Mouse (Mus musculus) lung, embryonic 14.5 days (tissue): Measurements from ENCODE around the gene Idh3a. TPM values are rescaled to one million over a fixed set of nuclear protein-coding genes. Genes with fewer than 3 reads are reported as not detected.
A peak's percentile ranks its signal among the peaks of the same experiment; 100 is the strongest.

Experiments used
- ATAC-seq: fragments of 200-750 bp; cut with Nextera tagmentation; 2 replicates; pipeline ENCODE4 v1.8.0; 2017; ENCODE audit warnings: mild to moderate bottlenecking, moderate TSS enrichment, moderate library complexity; ENCODE audit not compliant: insufficient read depth
- DNase-seq: peaks from one replicate; pipeline ENCODE4 v3.0.0-alpha.2; 2015
- H3K27ac ChIP-seq: fragments of 300-500 bp; sonication (generic); 2 replicates; pipeline ENCODE4 v1.5.1; 2014; ENCODE audit warnings: low read depth, mild to moderate bottlenecking, moderate library complexity
- H3K27me3 ChIP-seq: fragments of 300-500 bp; sonication (generic); 2 replicates; pipeline ENCODE4 v1.6.1; 2014; ENCODE audit warnings: low read length, control low read depth; ENCODE audit not compliant: insufficient read depth
- H3K36me3 ChIP-seq: fragments of 300-500 bp; sonication (generic); 2 replicates; pipeline ENCODE4 v1.6.1; 2014; ENCODE audit warnings: control low read depth; ENCODE audit not compliant: insufficient read depth
- H3K4me1 ChIP-seq: fragments of 300-500 bp; sonication (generic); 2 replicates; pipeline ENCODE4 v1.6.1; 2014; ENCODE audit warnings: antibody characterized with exemption, control low read depth; ENCODE audit not compliant: insufficient read depth
- H3K4me2 ChIP-seq: fragments of 300-500 bp; sonication (generic); 2 replicates; pipeline ENCODE4 v1.6.1; 2014; ENCODE audit warnings: mild to moderate bottlenecking
- H3K4me3 ChIP-seq: fragments of 300-500 bp; sonication (generic); 2 replicates; pipeline ENCODE4 v1.5.1; 2014; ENCODE audit warnings: low read depth, low read length
- H3K9ac ChIP-seq: fragments of 300-500 bp; sonication (generic); 2 replicates; pipeline ENCODE4 v1.6.1; 2014
- H3K9me3 ChIP-seq: fragments of 300-500 bp; sonication (generic); 2 replicates; pipeline ENCODE4 v1.6.1; 2016; ENCODE audit warnings: low read depth, low read length, control low read depth
- CTCF ChIP-seq: IDR thresholded peaks from 2 replicates; pipeline ENCODE4 v1.5.1; 2016; ENCODE audit warnings: antibody characterized with exemption, low read depth
- WGBS: fragments of 180-500 bp; shearing (Covaris S2); extraction: QIAGEN DNeasy Blood & Tissue Kit; methylation state at CpG from one replicate; pipeline ENCODE4 v1.1.7; 2014; 5-methylcytosine and 5-hydroxymethylcytosine counted together
- polyA plus RNA-seq: library from polyadenylated mRNA; unstranded; fragments of >200 nt; fragmentation: Nextera tagmentation; extraction: Ambion mirVana; gene quantifications from 2 replicates; pipeline ENCODE4 v1.2.1, GENCODE M21; 2014

The Idh3a gene
- polyA plus RNA-seq, 1 experiment from 2014 or later, result 106 TPM

DNA sequence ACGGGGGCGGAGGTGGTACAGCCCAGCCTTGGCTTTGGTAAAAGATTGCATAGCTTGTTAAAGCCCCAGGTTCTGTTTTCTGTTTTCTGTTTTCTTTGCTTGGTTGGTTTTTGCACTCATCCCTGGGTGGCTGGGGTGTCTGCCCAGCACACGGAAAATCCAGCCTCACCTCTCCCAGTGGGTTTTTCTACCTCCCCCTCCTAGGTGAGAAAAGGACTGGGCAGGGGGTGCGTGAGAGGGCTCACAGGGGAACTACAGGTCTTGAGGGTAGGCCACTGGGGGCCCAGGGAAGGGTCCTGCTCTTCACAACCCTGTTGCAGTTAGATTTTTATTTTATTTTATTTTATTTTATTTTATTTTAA, 41.2 kb upstream of the Idh3a start:
- no peak for ATAC-seq
- WGBS, result 87% methylated on average over 4 of the region's 4 CpGs
- no peak overlapping the region for H3K4me3 ChIP-seq
- no peak for DNase-seq
- no peak overlapping the region for H3K9ac ChIP-seq
- no peak for TF ChIP-seq CTCF
- H3K27me3 ChIP-seq, result no peaks in the 10 kb centered on the region
- H3K4me1 ChIP-seq, result no peaks in the 10 kb centered on the region
- no peaks in the 10 kb centered on the region for H3K9me3 ChIP-seq
- H3K4me2 ChIP-seq, result no peak overlapping the region
- H3K27ac ChIP-seq, result no peak overlapping the region
- H3K36me3 ChIP-seq, result no peaks in the 10 kb centered on the region

DNA sequence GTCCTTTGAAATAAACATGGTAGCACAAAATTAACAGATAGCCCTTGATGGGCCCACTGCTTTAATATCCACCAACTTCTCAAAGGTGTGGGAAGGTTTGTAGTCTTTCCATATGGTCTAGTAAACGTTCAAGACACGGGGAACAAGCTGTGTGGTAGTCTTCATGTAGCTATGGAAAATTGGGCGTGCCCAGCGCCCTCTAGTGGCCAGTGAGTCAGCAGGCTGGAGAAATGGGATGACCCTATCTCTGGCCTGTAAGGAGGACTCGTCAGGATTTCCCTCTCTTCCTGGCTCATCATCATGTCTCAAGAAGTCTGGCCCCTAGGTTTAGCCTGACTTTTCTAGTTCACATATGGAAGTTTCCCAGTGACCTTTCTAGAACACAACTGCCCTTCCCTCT, 38.6 kb upstream of the Idh3a start:
- peak; percentile 38; the same call in 1 of the 2 replicates for ATAC-seq

DNA sequence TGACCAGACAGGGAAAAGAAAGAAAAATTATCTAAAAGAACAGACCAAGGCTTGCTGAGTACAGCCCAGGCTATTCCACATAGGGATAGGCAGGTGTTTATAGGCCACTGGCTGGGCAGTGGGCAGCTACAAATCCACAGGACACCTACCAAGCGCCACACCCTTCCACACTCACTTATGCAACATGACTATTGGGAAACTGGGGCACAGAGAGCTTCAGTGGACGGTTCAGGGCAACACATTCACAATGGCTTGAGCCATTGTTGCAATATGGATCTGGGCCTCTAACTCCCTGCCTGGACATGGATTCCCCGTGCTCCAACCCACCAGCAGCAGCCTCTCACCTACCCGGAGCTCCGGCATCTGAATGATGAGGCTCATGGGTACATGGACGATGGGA, 36.7 kb upstream of the Idh3a start:
- Histone ChIP-seq H3K27ac (no peak overlapping the region), H3K4me2 (no peak overlapping the region), H3K36me3 (no peaks in the 10 kb centered on the region), H3K9me3 (no peaks in the 10 kb centered on the region), H3K9ac (no peak overlapping the region), H3K27me3 (no peaks in the 10 kb centered on the region), H3K4me1 (no peaks in the 10 kb centered on the region), H3K4me3 (no peak overlapping the region)
- TF ChIP-seq CTCF, result no peak
- no peak for DNase-seq
- ATAC-seq, result no peak
- 82% methylated on average over 6 of the region's 6 CpGs for WGBS

More for the DNA sequence above, 38.6 kb upstream of the Idh3a start:
- Histone ChIP-seq H3K9ac (no peak overlapping the region), H3K9me3 (no peaks in the 10 kb centered on the region), H3K36me3 (no peaks in the 10 kb centered on the region), H3K4me1 (no peaks in the 10 kb centered on the region), H3K4me3 (no peak overlapping the region), H3K4me2 (no peak overlapping the region), H3K27ac (no peak overlapping the region), H3K27me3 (no peaks in the 10 kb centered on the region)
- peak; percentile 74 for TF ChIP-seq CTCF
- 18% methylated on average over 5 of the region's 5 CpGs for WGBS
- DNase-seq, result peak; percentile 75

DNA sequence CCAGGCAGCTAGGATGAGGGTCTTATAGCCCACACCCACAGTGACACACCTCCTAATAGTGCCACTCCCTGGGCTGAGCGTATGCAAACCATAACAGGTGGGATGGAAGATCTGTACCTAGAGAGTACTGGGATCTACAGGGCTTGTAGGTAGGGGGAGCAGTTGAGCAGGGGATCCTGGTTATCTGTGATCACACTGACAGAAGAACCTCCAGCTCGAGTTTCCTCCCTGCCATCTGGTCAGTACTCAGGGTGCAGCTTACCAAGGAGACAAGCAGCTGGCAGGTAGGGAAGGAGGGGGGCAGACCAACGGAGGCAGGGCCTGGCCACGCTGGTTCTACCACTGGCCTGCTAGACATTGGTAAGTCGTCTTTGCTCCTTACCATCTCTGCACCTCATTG, 33.7 kb upstream of the Idh3a start:
- Histone ChIP-seq H3K4me3 (no peak overlapping the region), H3K4me2 (no peak overlapping the region), H3K27me3 (no peaks in the 10 kb centered on the region), H3K27ac (no peak overlapping the region), H3K4me1 (no peaks in the 10 kb centered on the region), H3K36me3 (no peaks in the 10 kb centered on the region), H3K9ac (no peak overlapping the region), H3K9me3 (no peaks in the 10 kb centered on the region)
- TF ChIP-seq CTCF, result peak; percentile 38
- ATAC-seq, result no peak
- DNase-seq, result peak; percentile 23
- WGBS, result 23% methylated on average over 5 of the region's 5 CpGs

DNA sequence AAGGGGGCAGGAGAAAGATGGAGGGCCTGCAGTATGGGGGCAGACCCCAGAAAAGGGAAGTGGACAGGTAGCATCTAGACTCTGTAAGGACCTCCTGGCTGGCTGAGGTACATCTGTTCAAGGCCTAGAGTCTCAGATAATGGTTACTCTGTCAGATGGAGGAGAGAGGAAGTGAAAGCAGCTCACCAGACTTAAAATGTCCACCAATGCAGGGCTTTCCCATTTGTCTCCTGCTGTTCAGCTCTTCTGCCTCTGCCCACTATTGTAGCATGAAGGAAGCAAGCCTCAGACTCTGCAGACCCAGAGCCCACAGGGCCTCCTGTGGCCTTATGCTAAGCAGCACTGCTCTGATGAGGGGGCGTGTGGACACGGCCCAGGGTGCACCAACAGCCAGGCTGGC, 31.1 kb upstream of the Idh3a start:
- no peak for ATAC-seq
- Histone ChIP-seq H3K9ac (no peak overlapping the region), H3K36me3 (no peaks in the 10 kb centered on the region), H3K9me3 (no peaks in the 10 kb centered on the region), H3K4me2 (no peak overlapping the region), H3K4me3 (no peak overlapping the region), H3K27ac (no peak overlapping the region), H3K4me1 (no peaks in the 10 kb centered on the region), H3K27me3 (peaks cover 9% of the 10 kb centered on the region; the same call in 1 of the 2 replicates)
- no peak for TF ChIP-seq CTCF
- 76% methylated on average over 2 of the region's 2 CpGs for WGBS
- no peak for DNase-seq

DNA sequence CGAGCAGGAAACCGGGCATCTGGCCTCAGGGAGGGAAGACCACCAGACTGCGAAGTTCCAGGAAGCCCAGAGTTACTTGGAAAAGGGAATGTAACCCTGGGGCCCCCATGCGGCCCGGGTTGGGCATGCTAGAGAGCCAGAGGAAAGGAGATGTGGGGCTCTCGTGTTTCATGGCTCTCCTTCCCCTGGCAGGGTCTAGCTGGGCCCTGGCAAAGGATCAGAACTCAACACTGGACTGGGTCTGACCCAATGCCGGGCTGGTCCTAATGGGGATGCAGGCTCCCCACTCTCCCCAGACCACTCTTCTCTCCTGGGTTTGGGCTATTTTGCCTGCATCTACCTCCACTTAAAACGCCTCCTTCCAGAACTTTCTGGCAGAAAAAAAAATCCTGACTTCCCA, 27.4 kb upstream of the Idh3a start:
- no peak for DNase-seq
- WGBS, result 66% methylated on average over 8 of the region's 8 CpGs
- H3K4me2 ChIP-seq, result no peak overlapping the region
- ATAC-seq, result no peak
- H3K4me1 ChIP-seq, result no peaks in the 10 kb centered on the region
- H3K27ac ChIP-seq, result no peak overlapping the region
- H3K9me3 ChIP-seq, result no peaks in the 10 kb centered on the region
- H3K27me3 ChIP-seq, result peaks cover 9% of the 10 kb centered on the region; the same call in 1 of the 2 replicates
- no peak overlapping the region for H3K4me3 ChIP-seq
- no peak overlapping the region for H3K9ac ChIP-seq
- TF ChIP-seq CTCF, result no peak
- no peaks in the 10 kb centered on the region for H3K36me3 ChIP-seq

DNA sequence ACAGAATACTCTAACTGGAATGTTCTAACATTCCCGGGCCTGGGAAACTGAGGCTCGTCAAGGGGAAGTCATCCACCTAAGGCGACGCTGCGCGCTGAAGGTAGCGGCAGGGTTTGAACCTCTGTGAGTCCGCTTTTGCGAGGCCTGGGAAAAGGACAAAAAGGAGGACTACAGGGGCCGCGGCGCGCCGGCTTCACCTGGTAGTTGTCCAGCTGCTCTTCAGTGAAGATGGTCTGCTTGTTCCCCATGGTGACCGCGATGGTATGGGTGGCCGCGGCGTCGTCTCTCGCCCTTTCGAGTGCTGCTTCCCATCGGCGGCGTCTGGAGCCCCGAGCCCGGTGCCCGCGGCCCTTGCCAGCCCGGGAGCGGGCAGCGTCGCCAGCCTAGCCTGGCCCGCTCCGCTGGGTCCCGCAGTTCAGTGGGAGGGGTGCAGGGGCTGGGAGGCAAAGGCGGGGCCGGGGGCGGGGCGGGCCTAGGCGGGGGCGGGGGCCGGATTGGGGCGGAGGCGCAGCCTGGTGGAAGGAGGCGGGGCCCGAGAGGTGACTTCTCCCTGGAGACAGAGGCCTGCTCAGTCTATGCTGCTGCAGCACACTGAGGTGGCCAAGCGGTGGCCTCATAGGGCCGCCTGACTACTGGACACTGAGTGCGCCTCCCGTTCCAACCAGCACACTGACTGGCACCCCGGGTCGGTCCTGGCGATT, 26.2 kb upstream of the Idh3a start, which contains the start of gene Cib2:
Cib2 (minus strand) TSS at position 448 of the 701 bp plus-strand sequence.
- H3K9me3 ChIP-seq, result no peaks in the 10 kb centered on the region
- peak within 1 kb of the TSS; percentile 81 for H3K4me2 ChIP-seq
- H3K4me1 ChIP-seq, result no peaks in the 10 kb centered on the region
- peak; percentile 49; the same call in 1 of the 2 replicates for TF ChIP-seq CTCF
- H3K27ac ChIP-seq, result no peak within 1 kb of the TSS
- peak; percentile 90 for DNase-seq
- peaks cover 9% of the 10 kb centered on the region; the same call in 1 of the 2 replicates for H3K27me3 ChIP-seq
- WGBS, result 2% methylated on average over 46 of the region's 54 CpGs
- H3K9ac ChIP-seq, result peak within 1 kb of the TSS; percentile 57
- H3K4me3 ChIP-seq, result peak within 1 kb of the TSS; percentile 57
- no peaks in the 10 kb centered on the region for H3K36me3 ChIP-seq
- ATAC-seq, result peak; percentile 99
